Mouse (Mus musculus) midbrain, embryonic 16.5 days (tissue): Measurements from ENCODE around the gene Slc25a35. TPM values are rescaled to one million over a fixed set of nuclear protein-coding genes. Genes with fewer than 3 reads are reported as not detected.
"Not testable (repeated sequence)": the region's sequence is repeated elsewhere in the genome, so short reads cannot be mapped to it uniquely, and the experiment has no call there.

ENCODE experiments used
- ATAC-seq: fragments of 200-750 bp; cut with Nextera tagmentation; 2 replicates; pipeline ENCODE4 v1.8.0; 2017; ENCODE audit warnings: moderate TSS enrichment
- H3K27ac ChIP-seq: fragments of 300-500 bp; sonication (generic); 2 replicates; pipeline ENCODE4 v1.5.1; 2014; ENCODE audit warnings: mild to moderate bottlenecking, low read length, mixed read lengths
- H3K27me3 ChIP-seq: fragments of 300-500 bp; sonication (generic); 2 replicates; pipeline ENCODE4 v1.6.1; 2014; ENCODE audit warnings: low read depth, low read length, mixed read lengths; ENCODE audit not compliant: control insufficient read depth, insufficient read depth
- H3K36me3 ChIP-seq: fragments of 300-500 bp; sonication (generic); 2 replicates; pipeline ENCODE4 v1.6.1; 2014; ENCODE audit warnings: mild to moderate bottlenecking, low read length, moderate library complexity, mixed read lengths; ENCODE audit not compliant: control insufficient read depth, insufficient read depth
- H3K4me1 ChIP-seq: fragments of 300-500 bp; sonication (generic); 2 replicates; pipeline ENCODE4 v1.6.1; 2014; ENCODE audit warnings: mild to moderate bottlenecking, low read length, mixed read lengths; ENCODE audit not compliant: control insufficient read depth, insufficient read depth
- H3K4me2 ChIP-seq: fragments of 300-500 bp; sonication (generic); 2 replicates; pipeline ENCODE4 v1.6.1; 2014; ENCODE audit warnings: mild to moderate bottlenecking, low read length, mixed read lengths
- H3K4me3 ChIP-seq: fragments of 300-500 bp; sonication (generic); 2 replicates; pipeline ENCODE4 v1.5.1; 2014; ENCODE audit warnings: low read depth, mild to moderate bottlenecking, low read length, moderate library complexity, mixed read lengths
- H3K9ac ChIP-seq: fragments of 300-500 bp; sonication (generic); 2 replicates; pipeline ENCODE4 v1.6.1; 2014; ENCODE audit warnings: low read depth, low read length, mixed read lengths
- H3K9me3 ChIP-seq: fragments of 300-500 bp; sonication (generic); replicated peaks from 2 replicates; pipeline ENCODE4 v1.6.1; 2014; ENCODE audit warnings: mild to moderate bottlenecking, low read length, mixed read lengths; ENCODE audit not compliant: control insufficient read depth, poor library complexity, severe bottlenecking
- WGBS: fragments of 180-500 bp; shearing (Covaris S2); extraction: QIAGEN DNeasy Blood & Tissue Kit; methylation state at CpG from one replicate; pipeline ENCODE4 v1.1.7; 2014; 5-methylcytosine and 5-hydroxymethylcytosine counted together
- polyA plus RNA-seq: library from polyadenylated mRNA; unstranded; fragments of >200 nt; fragmentation: Nextera tagmentation; extraction: Ambion mirVana; gene quantifications from 2 replicates; pipeline ENCODE4 v1.2.1, GENCODE M21; 2015

The Slc25a35 gene
- polyA plus RNA-seq, 1 experiment from 2014 or later: 1.4 TPM

- peaks cover 12% of the 10 kb centered on the region for H3K4me1 ChIP-seq
- not testable (repeated sequence) for H3K27me3 ChIP-seq, ATAC-seq, H3K27ac ChIP-seq, H3K9ac ChIP-seq, H3K4me3 ChIP-seq, H3K36me3 ChIP-seq, H3K9me3 ChIP-seq, H3K4me2 ChIP-seq
Measured at GRCm38 (mm10) chr11:69006575-69006974, 38.6 kb downstream of the Slc25a35 start.

- H3K9ac ChIP-seq: peak within 1 kb of the TSS; percentile 79
Measured at GRCm38 (mm10) chr11:69008182-69009121, 40.5 kb downstream of the Slc25a35 start, which contains the start of gene Pfas. Gene Pfas, minus strand, starts transcription at chr11:69008460.

GRCm38 (mm10) chr11:69009508-69009907 lies 41.6 kb downstream of the Slc25a35 start:
- no peaks in the 10 kb centered on the region for H3K36me3 ChIP-seq
- H3K27ac ChIP-seq: no peak overlapping the region
- no peak overlapping the region for H3K9ac ChIP-seq
- peaks cover 12% of the 10 kb centered on the region for H3K4me1 ChIP-seq
- H3K4me3 ChIP-seq: no peak overlapping the region
- ATAC-seq: no peak
- no peak overlapping the region for H3K4me2 ChIP-seq
- WGBS: 86% methylated on average over 1 of the region's 1 CpGs
- H3K27me3 ChIP-seq: no peaks in the 10 kb centered on the region
- H3K9me3 ChIP-seq: no peaks in the 10 kb centered on the region

More at GRCm38 (mm10) chr11:69008182-69009121, 40.5 kb downstream of the Slc25a35 start, which contains the start of gene Pfas:
- Histone ChIP-seq H3K36me3 (no peaks in the 10 kb centered on the region), H3K27me3 (no peaks in the 10 kb centered on the region), H3K9me3 (no peaks in the 10 kb centered on the region), H3K4me3 (peak within 1 kb of the TSS; percentile 71), H3K27ac (peak within 1 kb of the TSS; percentile 58; the same call in 1 of the 2 replicates), H3K4me2 (peak within 1 kb of the TSS; percentile 61), H3K4me1 (peaks cover 12% of the 10 kb centered on the region)
- ATAC-seq: peak; percentile 77
- 11% methylated on average over 38 of the region's 38 CpGs for WGBS

GRCm38 (mm10) chr11:69010400-69011323 lies 42.7 kb downstream of the Slc25a35 start:
- WGBS: 92% methylated on average over 15 of the region's 15 CpGs
- no peak overlapping the region for H3K4me3 ChIP-seq
- ATAC-seq: no peak
- no peaks in the 10 kb centered on the region for H3K36me3 ChIP-seq
- no peak overlapping the region for H3K27ac ChIP-seq
- no peak overlapping the region for H3K9ac ChIP-seq
- peaks cover 15% of the 10 kb centered on the region for H3K4me1 ChIP-seq
- no peaks in the 10 kb centered on the region for H3K9me3 ChIP-seq
- H3K4me2 ChIP-seq: no peak overlapping the region
- H3K27me3 ChIP-seq: no peaks in the 10 kb centered on the region

- Histone ChIP-seq H3K4me3 (peak overlapping the region; percentile 57), H3K4me2 (peak overlapping the region; percentile 92), H3K4me1 (peaks cover 15% of the 10 kb centered on the region)
- not testable (repeated sequence) for H3K36me3 ChIP-seq, H3K9ac ChIP-seq, ATAC-seq, H3K27me3 ChIP-seq, H3K27ac ChIP-seq, H3K9me3 ChIP-seq
- 82% methylated on average over 2 of the region's 2 CpGs for WGBS
Measured at GRCm38 (mm10) chr11:69011445-69011844, 43.5 kb downstream of the Slc25a35 start.

GRCm38 (mm10) chr11:69012071-69012601 lies 44.2 kb downstream of the Slc25a35 start:
- Histone ChIP-seq H3K9me3 (no peaks in the 10 kb centered on the region), H3K27me3 (no peaks in the 10 kb centered on the region), H3K9ac (peak overlapping the region; percentile 68), H3K4me2 (peak overlapping the region; percentile 92), H3K36me3 (no peaks in the 10 kb centered on the region), H3K4me3 (peak overlapping the region; percentile 57), H3K4me1 (peaks cover 22% of the 10 kb centered on the region), H3K27ac (peak overlapping the region; percentile 86)
- WGBS: 2% methylated on average over 18 of the region's 18 CpGs
- ATAC-seq: peak; percentile 70

- ATAC-seq: peak; percentile 94
- WGBS: 4% methylated on average over 38 of the region's 38 CpGs
- peak within 1 kb of the TSS; percentile 60 for H3K4me3 ChIP-seq
Measured at GRCm38 (mm10) chr11:69015644-69016441, 47.9 kb downstream of the Slc25a35 start, which contains the start of gene Ctc1. Gene Ctc1, plus strand, starts transcription at chr11:69015911.

GRCm38 (mm10) chr11:69016755-69017154 lies 48.8 kb downstream of the Slc25a35 start:
- 65% methylated on average over 3 of the region's 3 CpGs for WGBS
- H3K4me2 ChIP-seq: peak overlapping the region; percentile 79

More at GRCm38 (mm10) chr11:69015644-69016441, 47.9 kb downstream of the Slc25a35 start, which contains the start of gene Ctc1:
- no peaks in the 10 kb centered on the region for H3K9me3 ChIP-seq
- H3K9ac ChIP-seq: peak within 1 kb of the TSS; percentile 85
- no peaks in the 10 kb centered on the region for H3K27me3 ChIP-seq
- peak within 1 kb of the TSS; percentile 79 for H3K4me2 ChIP-seq
- H3K27ac ChIP-seq: peak within 1 kb of the TSS; percentile 91
- no peaks in the 10 kb centered on the region for H3K36me3 ChIP-seq
- H3K4me1 ChIP-seq: peaks cover 15% of the 10 kb centered on the region

More at GRCm38 (mm10) chr11:69016755-69017154, 48.8 kb downstream of the Slc25a35 start:
- no peak for ATAC-seq
- peak overlapping the region; percentile 91 for H3K27ac ChIP-seq
- H3K4me3 ChIP-seq: peak overlapping the region; percentile 60
- H3K9me3 ChIP-seq: no peaks in the 10 kb centered on the region
- H3K27me3 ChIP-seq: no peaks in the 10 kb centered on the region
- H3K4me1 ChIP-seq: peaks cover 11% of the 10 kb centered on the region
- peaks cover 2% of the 10 kb centered on the region; the same call in 1 of the 2 replicates for H3K36me3 ChIP-seq
- H3K9ac ChIP-seq: peak overlapping the region; percentile 85
